Mouse (Mus musculus) MEL (cell line): ENCODE results near the gene Trim30b. TPM values are rescaled to one million over a fixed set of nuclear protein-coding genes. Genes with fewer than 3 reads are reported as not detected.

Experiments
- DNase-seq: peaks from one replicate; pipeline ENCODE4 v3.0.0; 2011; ENCODE audit warnings: low read depth, low spot score
- H3K27ac ChIP-seq: 2 replicates; pipeline ENCODE4 v1.5.1; 2012; ENCODE audit warnings: low read depth, mild to moderate bottlenecking, control low read depth, low read length, moderate library complexity; ENCODE audit not compliant: control insufficient read depth
- H3K27me3 ChIP-seq, 2 experiments: fragments of 150-350 bp in 1 of 2; sonication (generic) in 1 of 2; 2 replicates each; pipeline ENCODE4 v1.6.1; 2012; ENCODE audit warnings: low read length in 2 of 2, mild to moderate bottlenecking in 2 of 2, improper control_type of control experiment in 1 of 2, moderate library complexity in 1 of 2; ENCODE audit not compliant: insufficient read depth in 2 of 2, control insufficient read depth in 1 of 2
- H3K36me3 ChIP-seq, 2 experiments: 2 replicates each; pipeline ENCODE4 v1.6.1; 2012 to 2014; ENCODE audit warnings: low read length in 2 of 2, improper control_type of control experiment in 1 of 2, inconsistent platforms in 1 of 2, mild to moderate bottlenecking in 1 of 2; ENCODE audit not compliant: insufficient read depth in 2 of 2, control insufficient read depth in 1 of 2
- H3K4me1 ChIP-seq, 2 experiments: fragments of 150-350 bp in 1 of 2; sonication (generic) in 1 of 2; 2 replicates each; pipeline ENCODE4 v1.6.1; 2012; ENCODE audit warnings: low read length in 2 of 2, improper control_type of control experiment in 1 of 2, mild to moderate bottlenecking in 1 of 2; ENCODE audit not compliant: insufficient read depth in 2 of 2, control insufficient read depth in 1 of 2
- H3K4me3 ChIP-seq, 2 experiments: fragments of 150-350 bp in 1 of 2; sonication (generic) in 1 of 2; 2 replicates each; pipeline ENCODE4 v1.5.1; 2012; ENCODE audit warnings: low read depth in 2 of 2, low read length in 2 of 2, mild to moderate bottlenecking in 2 of 2, moderate library complexity in 2 of 2, control low read depth in 1 of 2, improper control_type of control experiment in 1 of 2; ENCODE audit not compliant: control insufficient read depth in 1 of 2, insufficient read depth in 1 of 2
- H3K79me2 ChIP-seq: 2 replicates; pipeline ENCODE4 v1.6.1; 2012; ENCODE audit warnings: mild to moderate bottlenecking, low read length, moderate library complexity; ENCODE audit not compliant: control insufficient read depth, poor library complexity, insufficient read depth
- H3K9ac ChIP-seq: 2 replicates; pipeline ENCODE4 v1.6.1; 2012; ENCODE audit warnings: low read depth, mild to moderate bottlenecking, control low read depth, low read length, moderate library complexity; ENCODE audit not compliant: control insufficient read depth, poor library complexity, severe bottlenecking
- H3K9me3 ChIP-seq: fragments of 150-350 bp; sonication (generic); replicated peaks from 2 replicates; pipeline ENCODE4 v1.6.1; 2012; ENCODE audit warnings: mild to moderate bottlenecking, low read length, improper control_type of control experiment, moderate library complexity; ENCODE audit not compliant: insufficient read depth
- CTCF ChIP-seq, 3 experiments: IDR thresholded peaks in 2 of 3; conservative IDR thresholded peaks in 1 of 3; 2 replicates each; pipeline ENCODE4 v1.5.1; 2011 to 2012; ENCODE audit warnings: low read length in 3 of 3, low read depth in 2 of 3, mild to moderate bottlenecking in 2 of 3, improper control_type of control experiment in 1 of 3, inconsistent platforms in 1 of 3, mixed read lengths in 1 of 3, moderate library complexity in 1 of 3; ENCODE audit not compliant: control insufficient read depth in 1 of 3, insufficient read depth in 1 of 3, poor library complexity in 1 of 3, severe bottlenecking in 1 of 3
- GATA1 ChIP-seq: IDR thresholded peaks from 2 replicates; pipeline ENCODE4 v1.6.1; 2011; ENCODE audit warnings: low read depth, low read length, improper control_type of control experiment
- JUND ChIP-seq: IDR thresholded peaks from 2 replicates; pipeline ENCODE4 v1.6.1; 2011; ENCODE audit warnings: low read depth, mild to moderate bottlenecking, improper control_type of control experiment, low read length
- MAX ChIP-seq: IDR thresholded peaks from 2 replicates; pipeline ENCODE4 v1.6.1; 2011; ENCODE audit warnings: low read length, improper control_type of control experiment
- MAZ ChIP-seq: IDR thresholded peaks from 2 replicates; pipeline ENCODE4 v1.6.1; 2012; ENCODE audit warnings: low read depth, mild to moderate bottlenecking, inconsistent platforms, low read length, improper control_type of control experiment
- NRF1 ChIP-seq: IDR thresholded peaks from 2 replicates; pipeline ENCODE4 v1.6.1; 2014; ENCODE audit warnings: low read depth, mild to moderate bottlenecking, inconsistent platforms, low read length, improper control_type of control experiment, moderate library complexity; ENCODE audit not compliant: poor library complexity, insufficient read depth, severe bottlenecking
- POLR2AphosphoS2 ChIP-seq: IDR thresholded peaks from 2 replicates; pipeline ENCODE4 v1.6.1; 2011; ENCODE audit warnings: low read length, improper control_type of control experiment
- POLR2AphosphoS5 ChIP-seq: IDR thresholded peaks from 2 replicates; pipeline ENCODE4 v1.6.1; 2012; ENCODE audit warnings: low read depth, borderline replicate concordance, mild to moderate bottlenecking, inconsistent platforms, low read length, moderate library complexity, mixed read lengths
- RAD21 ChIP-seq: IDR thresholded peaks from 2 replicates; pipeline ENCODE4 v1.6.1; 2011; ENCODE audit warnings: mild to moderate bottlenecking, low read depth, low read length, improper control_type of control experiment
- RCOR1 ChIP-seq: IDR thresholded peaks from 2 replicates; pipeline ENCODE4 v1.6.1; 2012; ENCODE audit warnings: low read depth, mild to moderate bottlenecking, inconsistent platforms, low read length, improper control_type of control experiment
- SMC3 ChIP-seq: IDR thresholded peaks from 2 replicates; pipeline ENCODE4 v1.6.1; 2011; ENCODE audit warnings: low read depth, low read length, improper control_type of control experiment
- USF1 ChIP-seq: IDR thresholded peaks from 2 replicates; pipeline ENCODE4 v1.6.1; 2014; ENCODE audit warnings: low read depth, mild to moderate bottlenecking, inconsistent platforms, low read length, improper control_type of control experiment, moderate library complexity
- USF2 ChIP-seq, 2 experiments: IDR thresholded peaks; 2 replicates each; pipeline ENCODE4 v1.6.1; 2011 to 2012; ENCODE audit warnings: improper control_type of control experiment in 2 of 2, low read length in 2 of 2, borderline replicate concordance in 1 of 2, inconsistent platforms in 1 of 2, low read depth in 1 of 2, mild to moderate bottlenecking in 1 of 2; ENCODE audit not compliant: insufficient read depth in 1 of 2
- ZC3H11A ChIP-seq: IDR thresholded peaks from 2 replicates; pipeline ENCODE4 v1.6.1; 2012; ENCODE audit warnings: low read depth, mild to moderate bottlenecking, inconsistent platforms, low read length, improper control_type of control experiment
- polyA plus RNA-seq, 2 experiments: library from polyadenylated mRNA; stranded (reverse) in 1 of 2; unstranded in 1 of 2; fragments of >175 nt in 1 of 2; fragments of >200 nt in 1 of 2; gene quantifications; 2 replicates each; pipeline versions ENCODE4 v1.2.1 to v1.2.4; 2012; ENCODE audit warnings: low replicate concordance in 2 of 2, low read depth in 1 of 2; ENCODE audit not compliant: insufficient read length in 2 of 2, insufficient read depth in 1 of 2, missing spikeins in 1 of 2
- total RNA-seq: library from RNA; depleted of rRNA; stranded (reverse); fragments of 300-350 nt; gene quantifications from 2 replicates; pipeline ENCODE4 v1.2.3, GENCODE M21; 2012; rRNA removed

Trim30b gene
- not detected in 2 replicates for total RNA-seq
- under 1 TPM in 1 of 2 experiments, not detected in 1; 0.04 TPM for polyA plus RNA-seq

GRCm38 (mm10) chr7:104369736-104370414, at the start of gene Trim30b:
Gene Trim30b, minus strand, starts transcription at chr7:104369884.
- peaks cover 0 to 5% of the 10 kb centered on the region in 2 experiments; a peak in 1 of 4 replicates for H3K4me1 ChIP-seq
- no peaks in the 10 kb centered on the region for H3K36me3 ChIP-seq
- no peaks in the 10 kb centered on the region for H3K9me3 ChIP-seq
- H3K27me3 ChIP-seq: no peaks in the 10 kb centered on the region; a peak in 2 of 4 replicates
- peak; percentile 47 for TF ChIP-seq RAD21
- peak; percentile 27 to 60 (median 35); a peak in 4 of 6 replicates for TF ChIP-seq CTCF (IDR thresholded peaks at IDR 0.05 in 2 of 3, conservative IDR thresholded peaks at IDR 0.05 in 1 of 3; ENCODE audit: control insufficient read depth in 1 of 3, insufficient read depth in 1 of 3, low read depth in 2 of 3, low read length in 3 of 3, poor library complexity in 1 of 3, severe bottlenecking in 1 of 3)
- peak; percentile 51 for TF ChIP-seq SMC3
- no peak for TF ChIP-seq POLR2AphosphoS2
- TF ChIP-seq USF2 (IDR thresholded peaks at IDR 0.05; ENCODE audit: borderline replicate concordance in 1 of 2, insufficient read depth in 1 of 2, low read depth in 1 of 2, low read length in 2 of 2): no peak
- TF ChIP-seq, all 39 proteins: peak for 3
- H3K79me2 ChIP-seq: no peaks in the 10 kb centered on the region
- H3K27ac ChIP-seq: no peak within 1 kb of the TSS
- peak; percentile 73 for DNase-seq
- H3K9ac ChIP-seq: 0 out of 2 replicates have a peak within 1 kb of the TSS, but pooled peaks have one; percentile 22
- H3K4me3 ChIP-seq: peak within 1 kb of the TSS; percentile 21 to 40; a peak in 3 of 4 replicates

GRCm38 (mm10) chr7:104404460-104404950, 34.8 kb upstream of the Trim30b start:
- no peaks in the 10 kb centered on the region for H3K9me3 ChIP-seq
- no peak for TF ChIP-seq USF1
- TF ChIP-seq POLR2AphosphoS5: no peak
- TF ChIP-seq MAX: no peak
- TF ChIP-seq NRF1: no peak
- TF ChIP-seq POLR2AphosphoS2: no peak
- no peak for TF ChIP-seq ZC3H11A
- no peak for TF ChIP-seq GATA1
- no peak for TF ChIP-seq RCOR1
- TF ChIP-seq MAZ: no peak
- no peaks in the 10 kb centered on the region; a peak in 1 of 4 replicates for H3K27me3 ChIP-seq
- DNase-seq: no peak
- no peaks in the 10 kb centered on the region for H3K4me1 ChIP-seq
- H3K36me3 ChIP-seq: no peaks in the 10 kb centered on the region
- H3K4me3 ChIP-seq: no peak overlapping the region
- no peak overlapping the region for H3K9ac ChIP-seq
- no peak overlapping the region for H3K27ac ChIP-seq
- no peaks in the 10 kb centered on the region for H3K79me2 ChIP-seq

- H3K27ac ChIP-seq: no peak overlapping the region
- no peak for DNase-seq
- H3K79me2 ChIP-seq: no peaks in the 10 kb centered on the region
- H3K27me3 ChIP-seq: no peaks in the 10 kb centered on the region; a peak in 1 of 4 replicates
- H3K4me3 ChIP-seq: no peak overlapping the region
- TF ChIP-seq JUND: no peak
- no peak for TF ChIP-seq NRF1
- no peaks in the 10 kb centered on the region for H3K36me3 ChIP-seq
- no peaks in the 10 kb centered on the region for H3K4me1 ChIP-seq
- H3K9me3 ChIP-seq: no peaks in the 10 kb centered on the region
- no peak overlapping the region for H3K9ac ChIP-seq
Measured at GRCm38 (mm10) chr7:104401140-104401539, 31.5 kb upstream of the Trim30b start.
